Mouse (Mus musculus) frontal cortex, adult (tissue): ENCODE measurements at regions not wholly inside any gene's neighbourhood (a gene's known extent, or its start where the extent isn't known, plus 50 kb on each side); places are given as distances from the start of the nearest gene placed in this dataset.
A peak's percentile ranks its signal among the peaks of the same experiment; 100 is the strongest.

ENCODE experiments used
- ATAC-seq: cut with Nextera tagmentation; 2 replicates; pipeline ENCODE4 v1.9.2; 2017; ENCODE audit warnings: mild to moderate bottlenecking, moderate library complexity, mixed read lengths; ENCODE audit not compliant: low TSS enrichment

DNA sequence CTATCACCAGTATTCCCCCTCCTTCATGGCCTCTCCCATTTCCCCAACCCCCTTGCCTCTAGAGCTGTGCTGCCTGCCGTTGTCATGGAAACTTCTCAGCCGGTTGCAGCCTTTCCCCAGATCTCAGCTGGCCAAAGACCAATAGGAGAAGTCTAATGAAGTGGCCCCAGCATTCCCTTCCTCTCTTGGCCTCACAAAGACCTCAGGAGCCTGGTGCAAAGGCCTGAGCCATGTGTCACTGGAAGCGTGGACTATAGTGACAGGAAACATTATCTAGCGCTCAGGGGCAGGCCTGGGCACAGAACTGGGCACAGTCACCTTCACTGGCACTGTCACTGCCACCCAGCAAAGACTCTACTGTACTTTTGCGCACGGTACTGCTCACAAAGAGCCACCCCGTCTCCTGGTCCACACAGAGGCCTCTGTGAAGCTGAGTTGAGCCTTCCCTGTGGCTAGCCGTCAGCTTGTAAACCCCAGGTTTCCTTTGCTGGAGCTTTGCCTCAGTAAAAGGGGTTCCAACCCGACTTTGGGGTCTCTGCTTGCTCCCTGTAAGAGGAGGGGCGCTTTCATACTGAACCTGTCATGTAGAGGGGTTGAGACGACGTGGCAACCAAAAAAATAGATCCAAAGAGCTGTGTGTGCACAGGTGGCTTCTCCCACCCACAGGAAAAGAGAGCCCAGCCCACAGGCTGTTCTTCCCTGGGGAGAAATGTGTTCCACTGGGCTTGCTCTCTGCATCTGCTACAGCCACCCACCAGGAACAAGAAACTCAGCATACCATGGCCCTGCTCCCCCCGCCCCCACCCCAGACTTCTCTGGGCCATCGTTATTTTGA is 282.5 kb upstream of the Gjb5 start:
- peak; percentile 82 for ATAC-seq

DNA sequence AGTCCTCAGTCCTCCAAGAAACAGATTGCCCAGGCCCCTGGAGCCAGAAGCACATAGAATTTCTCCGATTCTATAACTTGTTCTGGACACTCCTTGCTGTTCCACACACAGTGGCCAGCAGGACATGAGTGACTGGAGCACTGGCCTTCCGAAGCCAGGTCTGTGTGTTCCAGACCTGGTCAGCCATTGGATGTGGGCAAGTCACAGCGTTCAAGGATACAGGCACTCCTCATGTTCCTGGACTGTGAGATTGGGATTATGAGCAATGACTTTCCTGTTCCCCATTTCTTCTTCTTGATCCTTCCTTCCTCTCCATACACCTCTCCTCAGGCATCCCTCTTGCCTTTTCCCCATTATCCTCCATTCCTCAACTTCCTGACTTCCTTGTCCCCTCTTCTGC is 281.8 kb upstream of the Gjb5 start:
- no peak for ATAC-seq

DNA sequence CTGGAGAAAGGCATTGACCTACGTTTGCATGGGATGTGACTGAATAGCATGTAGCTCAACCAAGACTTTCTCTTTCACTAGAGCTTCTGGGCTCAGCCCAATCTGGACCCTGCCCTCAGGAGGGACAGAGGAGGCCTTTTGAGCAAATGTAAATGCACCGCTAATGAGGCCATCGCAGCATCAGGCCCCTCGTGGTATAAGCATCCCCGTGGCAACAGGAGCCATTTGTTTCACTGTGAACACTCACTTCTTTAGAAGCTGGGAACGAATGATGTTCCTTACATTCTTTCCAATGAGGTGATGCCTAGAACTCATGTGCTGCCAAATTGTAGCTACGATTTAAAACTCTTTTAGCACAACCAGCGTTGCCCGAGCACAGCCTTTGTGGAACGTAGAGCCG is 279.0 kb upstream of the Gjb5 start:
- no peak for ATAC-seq

DNA sequence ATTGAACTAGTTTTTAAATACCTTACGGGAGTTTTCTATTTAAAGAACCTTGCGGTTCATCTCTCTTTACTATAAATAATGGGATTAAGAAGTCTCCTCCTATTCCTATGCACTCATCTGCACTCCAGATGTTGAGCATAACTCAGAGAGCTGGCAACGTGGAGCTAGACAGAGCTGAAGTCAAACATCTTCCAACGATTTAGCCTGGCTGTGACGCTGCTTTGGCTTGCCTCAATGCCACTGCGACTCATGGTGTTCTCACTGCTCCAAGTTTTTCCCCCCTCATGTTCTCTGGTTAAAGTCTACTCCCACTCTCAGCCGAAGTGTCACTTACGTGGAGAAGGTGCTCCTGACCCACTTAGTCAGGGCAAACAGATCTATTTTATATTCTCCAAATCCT is 277.3 kb upstream of the Gjb5 start:
- ATAC-seq, result peak; percentile 62

DNA sequence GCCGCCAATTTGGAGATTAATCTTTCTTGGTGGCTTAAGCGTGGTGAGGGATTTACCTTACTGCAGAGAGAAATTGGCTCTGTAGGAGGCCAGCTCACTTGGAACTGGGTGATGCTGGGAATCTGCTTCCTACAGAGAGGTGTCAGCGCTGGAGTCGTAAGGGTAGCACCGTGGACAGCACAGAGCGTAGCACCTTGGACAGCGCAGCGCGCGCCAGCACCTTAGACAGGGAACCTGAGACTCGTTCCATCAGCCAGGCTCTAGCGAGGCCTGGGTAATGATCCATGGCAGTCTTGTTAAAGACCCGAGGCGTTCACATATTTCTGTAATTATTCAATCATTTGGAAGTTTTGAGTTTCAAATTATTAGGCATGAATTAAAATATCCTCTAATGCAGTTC is 261.9 kb upstream of the Gjb5 start:
- no peak for ATAC-seq

DNA sequence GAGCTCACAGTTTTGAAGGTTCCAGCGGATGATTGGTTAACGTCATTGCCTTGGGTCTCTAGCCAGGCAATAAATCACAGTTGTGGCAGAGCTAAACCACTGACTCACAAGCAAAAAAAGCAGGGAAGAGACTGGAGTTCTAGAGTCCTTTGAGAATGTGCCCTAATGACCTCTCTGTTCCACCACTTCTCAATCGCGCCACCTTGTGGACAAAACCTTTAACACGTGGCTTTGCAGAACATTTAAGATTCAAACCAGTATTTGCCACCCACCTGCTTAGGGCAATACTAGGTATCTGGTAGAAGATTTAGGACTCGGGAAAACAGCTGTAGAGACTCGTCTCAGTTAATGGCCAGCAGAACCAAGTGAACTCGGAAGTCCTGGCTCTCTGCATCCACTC is 254.8 kb upstream of the Gjb5 start:
- ATAC-seq, result no peak

DNA sequence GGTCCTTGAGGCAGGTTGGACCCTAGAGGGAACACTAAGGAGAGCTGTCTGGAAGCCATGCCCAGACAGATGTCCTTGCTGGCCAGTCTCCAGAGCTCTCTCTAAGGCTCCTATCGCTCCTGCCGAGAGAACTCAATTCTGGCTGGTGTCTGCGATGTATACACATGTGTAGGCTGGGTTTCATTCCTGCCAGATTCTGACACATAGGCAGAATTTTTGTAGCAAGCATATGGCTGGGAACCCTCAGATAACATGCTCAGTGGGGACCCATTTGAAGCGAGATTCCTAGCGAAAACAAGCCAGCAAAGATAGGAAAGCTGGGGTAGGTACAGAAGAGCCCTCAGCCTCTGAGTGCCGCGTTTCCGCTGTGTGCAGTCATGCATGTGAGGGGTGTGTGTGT is 242.9 kb upstream of the Gjb5 start:
- ATAC-seq, result peak; percentile 98

DNA sequence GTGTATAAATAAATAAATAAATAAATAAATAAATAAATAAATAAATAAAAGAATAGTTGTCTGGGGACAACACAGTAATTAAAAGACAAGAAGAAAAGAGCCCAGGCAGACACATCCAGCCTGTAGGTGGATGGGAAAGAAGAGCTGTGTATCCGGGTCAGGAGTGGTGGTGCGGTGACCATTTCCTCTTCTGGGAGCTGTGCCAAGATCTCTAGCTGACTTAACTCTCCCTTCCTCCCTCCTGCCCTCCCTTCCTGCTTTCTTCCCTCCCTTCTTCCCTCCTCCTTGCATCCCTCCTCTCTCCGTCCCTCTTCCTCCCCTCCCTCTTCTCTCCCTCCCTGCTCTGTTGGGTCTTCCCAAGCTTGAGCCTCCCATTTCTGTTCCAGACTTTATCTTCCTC is 240.6 kb upstream of the Gjb5 start:
- no peak for ATAC-seq

DNA sequence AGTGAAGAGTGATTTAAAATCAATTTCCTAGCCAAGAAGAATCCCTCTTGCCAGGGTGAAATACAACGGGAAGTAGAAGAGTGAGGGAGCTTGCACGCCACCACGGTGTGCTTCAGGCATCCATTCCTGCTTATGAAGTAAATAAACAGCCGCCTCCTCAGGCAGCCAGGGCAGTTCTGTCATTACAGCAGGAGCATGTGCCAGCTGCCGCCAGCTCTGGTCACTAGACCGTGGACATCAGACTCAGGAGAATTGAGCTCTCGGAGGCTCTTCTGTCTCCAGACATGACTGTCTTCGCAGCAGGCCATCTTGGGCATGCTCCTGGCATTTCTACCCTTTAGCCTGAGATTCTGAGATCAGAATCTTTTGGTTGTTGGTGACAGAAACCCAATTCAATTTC is 236.1 kb upstream of the Gjb5 start:
- no peak for ATAC-seq

DNA sequence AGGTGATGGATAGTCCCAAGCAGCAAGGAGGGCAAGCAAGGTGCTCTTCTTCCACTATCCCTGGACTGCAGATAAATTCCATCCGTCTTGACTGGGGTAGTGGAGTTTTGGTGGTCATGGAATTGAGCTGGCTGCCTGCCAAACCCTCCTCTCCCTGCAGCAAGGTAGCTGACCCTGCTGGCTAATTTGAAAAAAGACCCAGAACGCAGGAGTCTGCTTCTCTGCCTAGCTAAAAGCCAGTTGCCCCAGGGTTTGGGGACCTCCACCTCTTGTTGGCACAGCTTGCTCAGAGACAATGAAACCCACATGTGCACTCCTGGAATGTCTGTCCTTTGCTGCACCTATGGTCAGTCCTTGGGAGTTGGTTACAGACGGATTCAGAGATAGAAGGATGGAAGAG is 233.6 kb upstream of the Gjb5 start:
- no peak for ATAC-seq

DNA sequence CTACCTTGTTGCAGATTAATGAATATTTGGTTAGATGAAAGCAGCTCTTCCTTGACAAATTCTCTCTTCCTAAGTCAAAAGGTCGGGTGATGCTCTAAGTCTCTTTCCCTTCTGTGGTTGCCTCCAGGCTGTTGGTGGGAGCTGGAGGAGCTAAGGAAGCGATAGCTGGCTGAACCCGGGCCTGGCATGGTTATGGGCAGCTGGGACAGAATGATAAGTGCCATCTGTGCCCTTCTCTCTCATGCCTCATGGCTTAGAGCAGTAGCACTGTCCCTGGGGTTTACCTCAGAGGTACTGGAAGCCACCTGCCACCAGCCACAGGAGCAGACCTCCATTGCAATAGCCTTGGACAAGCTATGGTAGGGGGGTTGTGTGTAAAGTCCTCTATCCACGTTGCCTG is 228.8 kb upstream of the Gjb5 start:
- no peak for ATAC-seq

DNA sequence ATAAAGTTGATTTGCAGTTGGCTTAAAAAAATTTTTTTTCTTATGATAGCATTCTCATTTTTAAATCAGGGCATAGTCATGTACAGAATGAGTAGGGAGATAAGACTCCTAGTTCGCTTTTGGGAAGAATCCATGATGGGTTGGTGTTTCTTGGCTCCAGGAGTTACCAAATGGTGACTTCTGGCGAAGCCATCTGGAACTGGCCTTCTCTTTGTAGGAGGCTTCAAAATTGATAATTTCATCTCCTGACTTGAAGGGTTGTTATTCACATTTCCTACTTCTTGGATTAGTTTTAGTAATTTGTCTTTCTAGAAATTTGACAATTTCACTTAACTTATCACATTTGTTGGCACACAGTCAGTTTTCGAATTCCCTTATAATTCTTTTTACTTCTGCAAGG is 218.5 kb upstream of the Gjb5 start:
- ATAC-seq, result no peak

DNA sequence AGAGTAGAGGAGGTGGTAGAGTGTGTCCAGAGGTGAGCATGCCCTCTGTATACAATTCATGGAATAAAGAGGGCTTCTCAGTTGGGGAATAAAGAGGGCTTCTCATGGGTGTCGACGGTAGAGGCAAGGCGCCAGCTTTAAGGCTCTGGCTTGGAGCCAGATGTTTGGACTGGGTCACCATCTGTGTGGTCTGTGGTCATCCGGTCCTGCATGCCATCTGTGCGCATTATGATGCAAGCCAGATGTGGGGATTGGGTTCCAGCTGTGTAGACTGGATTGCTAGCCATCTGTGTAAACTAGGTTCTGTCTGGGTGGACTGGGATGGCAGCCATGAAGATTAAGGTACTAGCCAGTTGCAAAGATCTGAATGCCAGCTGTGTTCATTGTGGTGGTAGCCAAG is 204.6 kb upstream of the Gjb5 start:
- ATAC-seq, result no peak

DNA sequence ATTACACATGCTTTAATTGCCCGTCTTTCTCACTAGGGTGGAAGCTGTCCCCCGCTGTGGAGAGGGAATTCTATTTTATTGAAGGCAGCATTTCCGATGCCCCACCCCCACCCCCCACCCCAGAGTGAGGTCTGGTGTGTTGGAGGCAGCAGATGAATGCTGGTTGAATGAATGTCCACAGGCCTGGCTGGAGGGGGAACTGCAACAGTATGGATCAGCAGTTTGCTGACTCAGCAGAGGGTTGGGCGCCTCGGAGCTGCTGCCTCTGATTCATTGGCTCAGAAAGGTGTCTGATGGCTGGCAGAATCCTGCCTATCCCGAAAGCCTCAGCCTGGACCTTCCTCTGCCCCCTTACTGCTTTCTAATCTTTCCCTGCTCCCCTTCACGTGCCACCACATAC is 200.6 kb upstream of the Gjb5 start:
- ATAC-seq, result no peak

DNA sequence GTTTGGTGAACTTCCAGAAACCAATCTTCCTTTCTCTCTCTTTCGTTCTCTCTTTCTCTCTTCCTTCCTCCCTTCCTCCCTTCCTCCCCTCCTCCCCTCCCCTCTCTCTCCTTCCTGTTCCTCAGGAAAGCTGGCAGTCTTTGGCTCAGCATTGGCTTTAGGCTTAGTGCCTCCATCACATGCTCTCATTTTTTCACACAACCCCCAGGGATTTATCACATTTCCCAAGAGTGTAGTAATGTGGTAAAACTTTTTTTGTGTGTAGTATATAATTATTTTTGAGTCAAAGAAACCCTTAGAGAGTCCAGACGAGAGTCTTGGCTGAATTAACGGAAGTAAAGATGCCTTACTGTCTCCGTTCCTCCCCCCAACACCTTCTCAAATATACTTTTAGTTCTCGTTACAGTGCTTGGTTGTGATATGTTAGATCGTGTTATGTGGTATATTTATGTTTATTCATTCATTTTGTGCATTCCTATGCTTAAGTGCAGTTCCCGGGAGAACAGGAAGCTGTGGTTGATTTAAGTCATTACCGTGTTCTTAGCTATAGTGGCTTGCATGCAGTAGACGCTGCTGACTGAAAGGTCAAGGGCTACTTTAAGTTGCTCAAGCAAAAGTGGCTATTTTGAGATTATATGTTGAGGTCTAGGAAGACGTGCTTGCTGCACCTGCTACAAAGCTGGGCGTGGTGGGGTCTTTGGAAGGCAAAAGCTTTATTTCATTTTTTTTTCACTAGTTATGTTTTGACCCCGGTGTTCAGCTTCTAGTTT is 194.7 kb upstream of the Gjb5 start:
- no peak for ATAC-seq

DNA sequence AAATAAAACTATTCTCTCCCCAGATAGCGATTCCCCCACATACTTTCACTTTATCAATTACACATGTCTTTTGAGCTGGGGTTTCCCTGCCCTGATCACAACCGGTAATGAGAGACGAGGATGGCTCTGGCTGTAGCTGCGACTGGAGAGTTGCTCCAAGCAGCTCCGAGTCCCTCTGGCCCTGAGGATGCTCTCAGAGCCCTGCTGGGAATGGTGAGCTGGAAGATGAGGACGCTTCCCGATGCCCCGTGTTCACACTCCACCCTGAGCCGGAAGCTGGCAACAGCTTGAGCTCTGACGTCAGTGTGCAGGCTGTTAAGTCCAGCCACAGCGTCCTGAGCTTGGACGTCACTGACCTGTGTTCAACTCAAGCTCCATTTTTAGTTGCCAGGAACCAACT is 191.6 kb upstream of the Gjb5 start:
- peak; percentile 31; the same call in 1 of the 2 replicates for ATAC-seq

DNA sequence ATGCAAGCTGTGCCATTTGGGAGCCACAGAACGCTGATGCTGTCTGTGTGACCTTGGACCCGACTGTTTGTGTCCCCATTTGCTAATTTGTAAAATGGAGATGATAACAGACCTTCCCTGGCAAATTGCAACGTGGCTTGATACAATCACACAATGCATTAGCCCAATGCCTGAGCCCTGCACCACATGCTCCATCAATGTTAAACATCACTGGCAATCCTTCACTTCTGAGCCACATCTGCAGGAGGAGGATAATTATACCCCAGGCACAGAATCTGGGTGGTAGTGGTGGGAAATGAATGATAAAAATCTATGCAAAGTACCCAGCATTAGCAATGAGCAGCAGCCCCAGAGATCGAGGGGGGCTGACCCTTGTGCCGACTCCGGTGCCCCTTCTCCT is 191.0 kb upstream of the Gjb5 start:
- ATAC-seq, result no peak

DNA sequence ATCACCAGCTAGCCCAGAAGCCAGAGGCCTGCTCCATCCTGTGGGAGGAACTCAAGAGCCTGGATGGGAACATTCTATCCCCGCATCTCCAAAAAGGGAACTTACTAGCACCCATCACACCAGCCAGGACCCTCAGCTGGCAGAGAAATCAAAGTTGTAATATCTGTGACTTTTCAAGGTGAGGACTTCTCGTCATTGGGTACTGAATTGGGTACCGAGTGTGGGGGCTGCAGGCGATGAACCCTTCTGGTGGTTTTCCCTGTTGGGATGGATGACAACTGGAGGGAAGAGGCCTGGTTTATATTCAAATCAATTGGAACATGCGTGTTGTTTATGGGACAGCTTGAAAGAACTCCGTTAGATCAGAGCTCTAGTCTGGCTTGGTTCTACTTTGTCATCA is 187.1 kb upstream of the Gjb5 start:
- ATAC-seq, result no peak

DNA sequence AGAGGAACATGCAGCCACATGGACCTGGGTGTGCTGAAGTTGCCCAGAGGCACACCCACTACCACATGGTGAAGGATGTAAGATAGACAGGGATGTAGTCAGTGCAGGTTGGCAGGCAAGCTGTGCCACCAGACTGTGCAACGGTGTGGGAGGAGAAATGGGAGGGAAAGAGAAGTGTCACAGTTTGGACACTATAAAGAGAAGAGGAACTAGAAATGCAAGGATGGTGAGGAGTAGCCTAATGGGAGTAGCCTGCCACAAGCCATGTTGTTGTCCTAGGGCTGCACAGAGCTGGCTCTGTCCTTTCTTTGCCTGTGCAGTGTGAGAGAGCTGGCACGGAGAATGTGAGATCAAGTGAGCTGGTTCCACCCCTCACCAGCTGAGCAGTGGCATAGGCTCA is 185.3 kb upstream of the Gjb5 start:
- ATAC-seq, result peak; percentile 88

DNA sequence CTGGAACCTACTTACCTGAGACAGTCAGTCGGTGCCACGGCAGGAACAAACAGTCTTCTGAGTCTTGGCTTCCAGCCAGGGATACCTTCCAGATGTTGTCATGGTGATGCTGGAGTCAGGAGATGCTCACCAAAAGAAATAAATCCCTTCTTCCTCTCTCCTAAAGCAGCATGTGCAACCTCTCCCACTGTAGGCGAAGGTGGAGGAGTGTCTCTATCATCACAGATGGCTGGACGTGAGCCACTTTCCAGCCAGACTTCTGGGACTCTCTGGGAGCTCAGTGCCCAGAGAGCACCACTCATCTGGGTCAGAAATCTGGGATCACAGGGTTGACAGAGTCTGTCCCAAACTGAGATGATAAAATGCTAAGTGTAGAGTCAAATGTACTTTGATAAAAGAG is 184.8 kb upstream of the Gjb5 start:
- ATAC-seq, result no peak

DNA sequence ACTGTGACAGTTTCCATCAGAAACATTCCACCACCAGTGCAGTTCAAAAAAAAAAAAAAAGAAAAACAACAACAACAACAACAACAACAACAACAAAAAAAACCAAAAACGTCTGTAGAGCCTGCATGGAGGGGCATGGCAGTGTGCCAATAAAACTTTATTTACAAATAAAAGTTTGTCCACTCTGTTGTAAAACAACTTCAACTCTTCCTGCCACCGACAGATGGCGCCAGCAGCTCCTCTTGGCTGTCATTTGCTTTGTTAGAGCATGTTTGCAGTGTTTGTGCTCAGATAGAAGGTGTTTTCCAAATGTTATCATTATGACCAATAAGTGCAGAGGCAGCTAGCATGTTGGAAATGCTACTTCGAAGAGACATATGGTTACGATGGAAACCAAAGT is 179.0 kb upstream of the Gjb5 start:
- ATAC-seq, result no peak

DNA sequence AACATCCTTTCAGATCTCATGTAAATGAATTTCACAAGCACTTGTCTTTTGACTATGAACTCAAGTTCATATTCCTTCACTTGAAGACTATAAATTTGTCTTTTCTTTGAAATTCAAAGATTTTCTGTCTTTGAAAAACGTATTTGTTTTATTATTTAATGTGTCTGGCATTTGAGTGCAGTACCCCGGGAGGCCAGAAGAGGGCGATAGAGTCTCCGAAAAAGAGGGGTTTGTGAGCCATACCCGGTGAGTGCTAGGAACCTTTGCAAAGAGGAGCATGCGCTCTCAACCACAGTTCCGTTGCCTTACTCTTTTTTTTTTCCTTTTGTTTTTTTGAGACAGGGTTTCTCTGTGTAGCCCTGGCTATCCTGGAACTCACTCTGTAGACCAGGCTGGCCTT is 177.6 kb upstream of the Gjb5 start:
- no peak for ATAC-seq

DNA sequence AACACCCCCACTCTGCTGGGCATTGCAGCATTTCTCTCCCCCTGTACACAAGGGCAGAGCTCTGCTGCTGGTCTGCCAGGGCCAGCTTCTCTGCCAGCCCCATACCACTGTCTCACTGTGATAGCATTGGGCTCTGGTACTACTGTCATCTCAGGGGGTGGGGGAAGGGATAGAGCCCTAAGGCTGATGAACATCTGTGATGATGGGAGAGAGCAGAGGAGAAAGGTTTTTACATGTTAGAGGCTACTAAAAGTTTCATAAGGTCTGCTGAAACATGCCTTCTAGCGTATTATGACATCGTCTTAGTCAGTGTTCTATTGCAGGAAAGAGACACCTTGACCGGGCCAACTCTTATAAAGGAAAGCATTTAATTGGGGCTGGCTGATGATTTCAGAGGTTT is 176.4 kb upstream of the Gjb5 start:
- no peak for ATAC-seq

DNA sequence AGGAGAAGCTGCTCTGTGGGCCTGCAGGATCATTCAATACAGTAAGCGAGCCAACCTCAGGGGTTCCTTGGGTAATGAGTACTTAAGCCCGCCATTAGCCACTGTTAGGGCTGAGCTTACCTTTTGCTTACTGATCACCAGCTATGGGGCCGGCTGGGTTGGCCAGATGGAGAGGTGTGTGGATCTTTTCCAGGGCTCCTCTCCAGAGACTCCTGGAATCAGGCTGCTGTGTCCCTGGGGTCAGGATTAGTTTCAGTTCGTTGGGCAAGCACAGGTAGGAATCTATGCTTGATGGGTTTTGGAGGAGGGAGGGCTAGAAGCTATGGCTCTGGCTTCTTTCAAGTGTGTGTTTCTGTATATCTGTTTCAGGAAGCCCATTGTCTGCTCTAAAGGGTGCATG is 175.7 kb upstream of the Gjb5 start:
- ATAC-seq, result no peak
